Mouse (Mus musculus): ENCODE data around the gene Ddx4. TPM values are rescaled to one million over a fixed set of nuclear protein-coding genes. Genes with fewer than 3 reads are reported as not detected.
A peak's percentile ranks its signal among the peaks of the same experiment; 100 is the strongest.
"Not testable (repeated sequence)": the region's sequence is repeated elsewhere in the genome, so short reads cannot be mapped to it uniquely, and the experiment has no call there.

Gene Ddx4
- total RNA-seq, 1 experiment from 2014 or later: 3.7 TPM

DNA sequence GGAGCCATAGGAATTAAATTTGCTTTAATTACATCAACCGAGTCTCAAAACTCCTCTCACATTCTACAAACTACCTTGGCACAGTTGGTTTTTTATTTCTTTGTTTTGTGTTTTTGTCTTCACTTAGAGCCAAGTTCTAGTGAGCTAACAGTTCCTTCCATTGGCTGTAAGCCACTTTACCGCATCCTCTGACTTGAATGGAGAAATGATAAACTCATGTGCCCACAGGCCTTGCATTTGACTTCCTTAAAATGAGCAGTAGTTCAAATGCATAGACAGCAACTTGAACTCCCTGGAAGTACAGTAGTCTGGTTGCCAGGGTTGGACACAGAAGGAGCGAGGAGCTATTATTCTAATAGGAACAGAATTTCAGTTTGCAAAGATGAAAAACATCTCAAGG lies 9.4 kb downstream of the Ddx4 start:
- ATAC-seq (replicated peaks; ENCODE audit: low read depth, poor library complexity, severe bottlenecking): peak; percentile 68

DNA sequence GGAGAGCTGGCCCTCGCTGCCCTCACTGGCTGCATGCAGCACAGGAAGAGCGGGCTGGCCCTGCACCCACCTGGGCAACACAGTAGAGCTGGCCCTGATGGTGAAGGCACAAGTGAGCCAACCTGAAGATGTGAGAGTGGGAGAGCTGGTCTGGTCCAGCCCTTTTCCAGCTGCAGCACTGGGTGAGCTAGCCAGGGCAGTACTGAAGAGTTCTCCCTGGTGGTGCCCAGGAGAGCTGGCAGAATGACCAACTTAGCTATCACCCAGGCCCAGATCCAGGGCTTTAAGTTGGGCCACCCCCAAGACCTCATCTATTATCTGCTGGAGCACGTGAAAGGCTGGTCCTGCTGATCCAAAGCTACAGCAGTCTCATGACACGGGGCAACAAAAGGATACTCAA lies 13.2 kb downstream of the Ddx4 start:
- no peak; the same call in 1 of the 2 replicates for ATAC-seq (replicated peaks; ENCODE audit: low read depth, poor library complexity, severe bottlenecking)

DNA sequence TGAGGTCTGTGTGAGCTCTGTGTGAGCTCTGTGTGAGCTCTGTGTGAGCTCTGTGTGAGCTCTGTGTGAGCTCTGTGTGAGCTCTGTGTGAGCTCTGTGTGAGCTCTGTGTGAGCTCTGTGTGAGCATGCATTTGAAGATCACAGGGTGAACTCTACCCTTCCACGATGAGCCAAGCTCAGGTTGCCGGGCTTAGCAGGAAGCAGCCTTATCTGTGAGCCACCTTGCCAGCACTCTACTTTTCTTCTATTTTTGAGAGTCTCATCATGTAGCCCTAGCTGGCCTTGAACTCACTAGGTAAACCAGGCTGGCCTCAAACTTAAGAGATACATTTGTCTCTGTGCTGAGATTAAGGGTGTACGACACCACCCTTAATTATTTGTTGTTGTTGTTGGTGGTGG lies 15.8 kb downstream of the Ddx4 start:
- peak; percentile 42; the same call in 1 of the 2 replicates for ATAC-seq (replicated peaks; ENCODE audit: low read depth, poor library complexity, severe bottlenecking)

DNA sequence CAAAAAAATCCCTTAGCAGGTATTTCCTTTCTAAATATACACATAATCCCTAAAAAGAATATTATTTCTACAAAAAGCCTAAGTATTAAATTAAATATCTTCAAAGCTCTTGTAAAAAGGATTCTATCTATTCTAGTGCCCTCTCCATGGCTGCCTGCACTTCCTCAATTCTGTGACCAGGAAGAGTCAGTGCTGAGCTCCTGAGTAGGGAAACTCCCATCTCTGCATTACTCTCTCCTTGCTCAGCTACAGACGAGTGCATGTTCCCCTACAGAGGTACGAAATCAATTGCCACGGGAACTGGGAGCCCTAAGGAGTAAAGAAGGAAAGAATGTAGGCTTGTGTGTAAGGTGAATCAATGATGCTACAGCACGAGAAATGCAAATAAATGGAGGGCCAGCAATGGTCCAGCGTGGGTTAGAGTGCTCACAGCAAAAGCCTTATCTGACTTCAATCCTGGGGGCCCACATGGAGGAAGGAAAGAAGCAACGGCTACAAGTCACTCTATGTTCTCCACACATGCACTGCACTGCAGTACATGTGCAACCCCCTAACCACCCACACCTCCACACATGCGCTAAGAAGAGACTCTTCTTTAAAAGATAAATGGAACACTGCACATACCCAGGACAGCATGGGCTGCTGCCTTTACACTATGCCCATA lies 17.0 kb downstream of the Ddx4 start:
- peak; percentile 90 for ATAC-seq (replicated peaks; ENCODE audit: low read depth, poor library complexity, severe bottlenecking)

DNA sequence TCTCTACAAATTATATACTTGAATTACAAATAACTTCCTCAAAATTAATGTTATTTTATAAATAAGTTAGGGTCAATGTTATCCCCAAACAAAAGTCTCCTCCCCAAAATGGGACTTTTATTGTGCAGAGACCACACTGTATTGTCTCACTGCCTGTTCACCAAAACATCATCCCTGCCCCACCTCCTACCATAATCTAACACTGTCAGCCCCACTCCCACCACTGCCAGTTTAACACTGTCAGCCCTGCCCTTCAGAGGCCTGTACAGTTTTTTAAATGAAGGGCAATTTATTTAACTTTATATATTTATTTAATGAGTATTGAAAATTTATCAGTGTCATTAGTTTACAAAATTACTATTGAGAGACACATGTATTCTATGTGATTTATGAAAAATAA lies 26.7 kb downstream of the Ddx4 start:
- no peak for ATAC-seq (replicated peaks; ENCODE audit: low read depth, poor library complexity, severe bottlenecking)

DNA sequence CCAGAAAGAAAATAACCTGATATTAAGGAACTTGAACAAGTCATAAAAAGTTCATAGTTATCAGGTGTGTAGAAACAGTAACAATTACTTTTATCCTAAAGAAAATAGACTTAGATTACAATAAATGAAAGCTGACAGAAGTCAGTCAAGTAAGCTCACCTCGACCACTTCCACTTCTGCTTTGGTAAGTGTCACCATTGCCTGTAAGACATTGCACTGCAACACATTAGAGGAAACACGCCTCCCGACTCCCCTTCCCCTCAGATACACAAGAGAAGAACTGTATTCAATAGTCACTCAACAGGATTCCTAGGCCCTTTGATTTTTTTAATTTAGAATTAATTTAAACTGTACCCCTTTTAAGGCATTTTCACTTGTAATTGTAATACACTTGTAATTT lies 27.7 kb downstream of the Ddx4 start:
- 0 out of 2 replicates have a peak, but pooled peaks have one; percentile 58 for ATAC-seq (replicated peaks; ENCODE audit: low read depth, poor library complexity, severe bottlenecking)

DNA sequence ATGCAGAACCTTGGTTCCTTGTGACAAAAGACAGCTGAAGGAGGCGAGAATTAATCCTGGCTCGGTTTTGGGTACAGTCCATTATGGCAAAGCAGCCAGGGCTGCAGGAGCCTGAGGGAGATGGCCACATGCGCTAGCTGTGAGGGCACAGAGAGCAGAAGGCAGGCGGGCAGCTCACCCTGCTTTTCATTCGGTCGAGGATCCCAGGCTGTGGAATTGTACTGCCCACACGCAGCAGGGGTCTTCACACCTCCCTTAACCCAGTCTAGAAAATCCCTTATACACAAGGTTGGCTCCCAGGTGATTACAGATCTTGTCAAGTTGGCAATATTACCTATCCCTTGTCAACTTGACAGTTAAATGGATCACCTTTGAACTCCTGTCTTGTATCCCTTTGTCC lies 28.6 kb downstream of the Ddx4 start:
- no peak for ATAC-seq (replicated peaks; ENCODE audit: low read depth, poor library complexity, severe bottlenecking)

DNA sequence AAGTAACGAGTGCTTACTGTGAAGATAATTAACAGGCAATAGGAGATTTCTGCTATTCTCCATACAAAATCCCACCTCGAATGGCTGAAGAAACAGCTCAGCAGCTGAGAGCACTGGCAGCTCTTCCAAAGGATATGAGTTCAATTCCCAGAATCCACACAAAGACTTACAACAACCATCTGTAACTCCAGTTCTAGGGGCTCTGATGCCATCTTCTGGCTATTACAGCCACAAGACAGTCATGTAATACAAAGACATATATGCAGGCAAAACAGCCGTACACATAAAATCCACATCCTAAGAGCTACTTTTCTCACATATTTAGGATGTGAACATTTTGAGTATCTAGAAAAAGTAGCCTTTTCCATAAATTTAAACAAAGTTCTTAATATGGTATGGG lies 30.7 kb downstream of the Ddx4 start:
- no peak for ATAC-seq (replicated peaks; ENCODE audit: low read depth, poor library complexity, severe bottlenecking)

DNA sequence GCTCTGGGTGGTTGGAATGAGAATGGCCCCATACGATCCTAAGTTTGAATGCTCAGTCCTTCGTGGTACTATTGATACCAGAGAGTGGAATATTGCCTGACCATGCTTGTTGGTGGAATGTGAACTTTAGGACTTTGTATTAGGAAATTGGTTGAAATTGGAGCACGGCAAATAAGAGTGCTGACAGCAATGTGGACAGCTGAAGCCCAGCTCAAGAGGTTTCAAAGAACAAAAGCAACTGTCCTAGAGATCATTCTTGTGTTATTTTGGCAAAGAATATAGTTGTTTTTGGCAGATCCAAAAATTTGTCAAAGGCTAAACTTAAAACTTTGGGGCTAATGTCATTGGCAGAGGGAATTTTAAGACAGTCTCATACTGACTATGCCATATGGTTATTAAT lies 43.7 kb downstream of the Ddx4 start:
- no peak for ATAC-seq (replicated peaks; ENCODE audit: low read depth, poor library complexity, severe bottlenecking)

DNA sequence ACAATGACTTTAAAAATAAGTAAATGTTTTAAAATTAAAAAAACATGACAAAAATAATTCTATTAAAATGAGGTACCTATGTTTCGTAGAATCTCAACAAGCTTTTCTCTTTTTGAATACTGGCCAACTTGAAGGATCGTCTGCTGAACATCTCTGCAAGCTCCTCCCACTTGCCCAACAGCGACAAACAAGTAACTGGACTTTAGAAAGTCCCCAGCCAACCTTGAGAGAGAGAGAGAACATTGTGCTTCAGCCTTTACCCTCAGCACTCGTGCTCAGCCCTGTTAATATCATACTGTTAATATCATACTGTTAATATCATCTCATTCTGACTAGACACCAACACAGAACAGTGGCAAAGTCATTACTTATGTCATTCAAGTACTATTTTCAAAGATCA lies 47.9 kb downstream of the Ddx4 start:
- no peak for ATAC-seq (replicated peaks; ENCODE audit: low read depth, poor library complexity, severe bottlenecking)

DNA sequence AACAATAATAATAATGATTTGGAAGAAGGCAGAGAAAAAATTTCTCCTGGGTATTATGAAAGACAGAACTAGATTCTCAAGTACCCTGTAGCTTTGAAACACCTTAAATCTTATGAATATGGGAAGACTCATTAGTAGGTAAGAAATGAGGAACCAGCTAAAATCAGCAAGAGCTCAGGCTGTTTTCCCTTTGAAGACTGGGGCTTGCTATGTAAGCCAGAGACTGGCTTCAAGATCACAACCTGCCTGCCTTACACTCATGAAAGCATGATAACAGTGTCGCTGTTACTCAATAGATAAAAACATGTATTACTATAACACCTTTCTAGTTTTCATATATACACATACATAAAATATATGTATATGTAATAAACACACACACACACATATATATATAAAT lies 48.4 kb downstream of the Ddx4 start:
- ATAC-seq (replicated peaks; ENCODE audit: low read depth, poor library complexity, severe bottlenecking): no peak

DNA sequence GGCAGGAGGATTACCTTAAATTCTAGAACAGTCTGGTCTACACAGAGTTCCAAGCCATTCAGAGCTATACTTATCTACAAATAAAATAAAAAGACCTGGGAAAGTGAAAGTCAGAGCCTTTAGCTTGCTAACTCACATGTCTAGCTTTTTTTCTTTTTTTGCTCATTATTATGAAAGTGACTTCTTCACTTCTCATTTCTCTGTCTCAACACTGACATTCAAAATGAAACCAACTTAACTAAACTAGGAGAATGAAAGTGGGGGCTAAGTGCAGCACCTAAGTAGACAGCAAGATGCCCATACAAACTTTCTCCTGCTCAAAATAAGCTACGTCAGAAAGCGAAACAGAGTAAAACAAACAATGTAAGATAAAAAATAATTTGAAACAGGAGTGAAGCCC lies 49.7 kb downstream of the Ddx4 start:
- ATAC-seq (replicated peaks; ENCODE audit: low read depth, poor library complexity, severe bottlenecking): 0 out of 2 replicates have a peak, but pooled peaks have one; percentile 36

DNA sequence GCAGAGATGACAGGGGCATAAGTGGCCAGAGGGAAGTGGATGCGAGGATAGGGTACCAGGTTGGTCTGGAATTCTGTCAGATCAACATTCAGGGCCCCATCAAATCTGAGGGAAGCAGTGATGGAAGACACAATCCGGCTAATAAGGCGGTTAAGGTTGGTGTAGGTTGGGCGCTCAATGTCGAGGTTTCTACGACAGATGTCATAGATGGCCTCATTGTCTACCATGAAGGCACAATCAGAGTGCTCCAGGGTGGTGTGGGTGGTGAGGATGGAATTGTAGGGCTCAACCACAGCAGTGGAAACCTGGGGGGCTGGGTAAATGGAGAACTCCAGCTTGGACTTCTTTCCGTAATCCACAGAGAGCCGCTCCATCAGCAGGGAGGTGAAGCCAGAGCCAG lies 58.0 kb downstream of the Ddx4 start, which contains the start of gene Il31ra:
Gene Il31ra, minus strand, starts transcription at position 101 of the 400 bp plus-strand sequence.
- not testable (repeated sequence) for ATAC-seq (replicated peaks; ENCODE audit: low read depth, poor library complexity, severe bottlenecking)

DNA sequence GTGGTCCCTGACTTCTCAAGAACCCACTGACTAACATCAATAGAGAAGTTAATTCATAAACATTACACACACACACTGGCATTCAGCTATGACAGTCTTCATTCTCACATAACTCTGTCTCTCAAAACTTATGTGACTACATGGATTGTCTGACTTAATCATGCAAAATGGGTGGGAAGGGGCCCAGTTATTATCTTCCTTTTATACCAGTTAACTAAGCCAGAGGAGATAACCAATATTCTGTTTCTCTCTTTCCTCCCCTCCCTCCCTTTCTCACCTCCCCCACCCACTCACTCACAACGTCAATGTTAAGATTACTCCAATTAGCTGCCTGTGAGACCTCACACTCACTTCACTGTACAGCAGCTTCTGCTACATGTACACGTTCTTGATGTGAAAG lies 62.0 kb downstream of the Ddx4 start:
- ATAC-seq (replicated peaks; ENCODE audit: low read depth, poor library complexity, severe bottlenecking): no peak

DNA sequence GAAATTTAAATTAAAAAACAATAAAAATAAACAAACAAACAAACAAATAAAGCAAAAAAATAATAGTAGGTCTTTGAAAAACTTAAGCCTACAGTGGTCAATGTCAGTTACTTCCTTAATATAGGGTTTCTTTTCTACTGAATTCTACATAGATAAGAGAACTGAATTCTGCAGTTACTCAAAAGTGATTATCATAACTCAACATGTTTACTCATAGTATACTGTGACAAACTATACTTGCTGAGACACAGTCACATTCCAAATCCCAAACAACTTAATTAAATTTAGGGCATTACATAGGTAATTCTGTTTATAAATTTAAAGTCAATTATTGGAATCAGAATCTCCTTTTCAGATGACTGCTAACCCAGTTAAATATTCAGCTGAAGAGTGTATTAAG lies 62.6 kb downstream of the Ddx4 start:
- no peak for ATAC-seq (replicated peaks; ENCODE audit: low read depth, poor library complexity, severe bottlenecking)

DNA sequence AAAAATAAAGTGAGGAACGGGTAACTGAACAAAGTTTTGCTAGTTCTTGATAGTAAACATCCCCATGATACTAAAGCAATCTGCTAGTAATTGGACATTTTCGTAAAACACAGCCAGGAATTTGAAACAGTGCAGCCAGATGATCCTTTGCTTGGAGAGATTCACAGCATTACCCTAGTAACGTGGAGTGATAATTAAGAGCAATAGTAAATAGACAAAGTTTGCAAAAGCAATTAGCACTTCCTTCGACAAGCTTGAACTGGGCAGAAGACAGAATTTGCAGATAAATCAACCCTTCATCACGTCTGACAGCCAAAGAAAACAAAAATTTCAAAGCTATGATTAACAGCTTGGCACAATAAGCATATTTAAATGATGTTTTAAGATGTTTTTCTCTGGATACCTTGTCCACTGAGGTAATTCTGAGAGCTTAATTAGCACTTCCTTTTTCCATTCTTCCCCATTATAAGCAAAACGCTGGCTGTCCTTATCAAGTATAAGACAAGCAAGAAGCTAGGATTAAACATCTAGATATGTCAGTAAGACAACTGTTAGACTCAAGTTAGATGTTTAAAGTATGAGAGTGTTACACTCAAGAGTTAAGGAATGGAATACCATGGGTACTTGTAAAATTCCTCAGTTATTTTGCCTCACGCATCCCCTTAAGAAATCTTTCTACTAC lies 67.6 kb downstream of the Ddx4 start:
- ATAC-seq (replicated peaks; ENCODE audit: low read depth, poor library complexity, severe bottlenecking): no peak

DNA sequence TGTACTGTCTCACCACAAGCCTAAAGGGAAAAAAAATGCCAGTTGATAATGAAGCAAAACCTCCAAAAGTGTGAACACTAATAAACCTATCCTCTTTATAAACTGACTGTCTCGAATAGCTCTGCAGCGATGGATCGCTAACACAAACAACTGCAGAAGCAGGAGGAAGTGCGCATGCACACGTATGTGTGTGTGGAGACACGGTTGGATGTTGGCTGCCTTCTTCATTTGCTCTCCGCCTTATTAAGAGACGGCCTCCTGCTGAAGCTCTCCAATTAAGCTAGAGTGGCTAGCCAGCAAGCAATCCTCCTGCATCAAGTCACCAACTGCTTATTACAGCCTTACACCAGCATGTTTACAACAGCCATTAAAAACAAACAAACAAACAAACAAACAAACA lies 70.0 kb downstream of the Ddx4 start:
- ATAC-seq (replicated peaks; ENCODE audit: low read depth, poor library complexity, severe bottlenecking): no peak

DNA sequence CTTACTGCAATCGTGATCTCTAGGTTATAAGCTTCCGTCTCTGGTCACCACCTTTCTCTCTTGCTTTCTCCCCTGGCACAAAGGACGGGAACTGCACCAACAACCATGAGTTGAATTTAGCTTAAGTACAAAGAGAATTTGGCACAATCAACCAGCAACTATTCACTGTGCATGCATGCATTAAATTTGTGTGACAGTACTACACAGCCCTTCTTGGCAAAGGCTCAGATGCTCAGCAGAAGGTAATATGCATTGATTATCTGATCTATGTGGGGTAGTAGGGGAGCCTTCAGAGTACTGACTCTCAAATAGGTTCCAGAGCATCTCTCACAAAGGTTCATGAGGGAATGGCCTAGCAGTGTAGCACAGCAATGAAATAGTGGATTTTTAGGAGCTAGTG lies 70.5 kb downstream of the Ddx4 start:
- no peak for ATAC-seq (replicated peaks; ENCODE audit: low read depth, poor library complexity, severe bottlenecking)

DNA sequence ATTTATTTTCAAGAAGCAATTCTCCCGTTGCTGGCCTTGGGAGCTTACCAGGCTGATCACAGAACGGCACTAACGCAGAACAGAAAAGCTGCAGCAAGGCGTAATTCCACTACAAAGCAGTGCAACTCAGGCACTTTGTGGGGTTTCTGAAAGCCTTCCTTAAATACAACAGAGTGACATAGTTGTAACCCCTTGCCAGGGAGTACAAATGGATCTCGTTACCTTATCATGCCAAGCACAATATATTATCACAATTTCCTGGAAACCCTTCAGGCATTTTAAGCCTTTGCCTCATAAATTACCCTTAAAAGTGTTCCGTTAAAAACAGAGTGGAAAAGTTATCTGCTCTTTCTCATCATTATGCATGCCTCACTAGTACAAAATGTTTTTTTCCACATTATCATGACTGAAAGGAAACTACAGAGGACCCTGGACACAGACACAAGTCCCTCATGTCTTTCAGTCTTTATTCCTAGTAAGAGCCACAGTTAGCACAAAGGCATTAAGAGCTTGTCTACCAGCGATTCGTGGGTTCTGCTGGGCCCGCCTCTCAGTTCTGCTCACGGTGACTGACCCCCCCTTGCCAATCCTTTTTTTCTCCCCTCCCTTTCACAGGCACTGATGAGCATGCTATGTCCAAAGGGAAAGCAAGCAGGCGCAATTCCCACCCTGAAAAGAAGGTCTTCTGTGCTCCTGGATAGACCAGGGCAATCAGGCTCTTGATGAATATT lies 71.5 kb downstream of the Ddx4 start:
- ATAC-seq (replicated peaks; ENCODE audit: low read depth, poor library complexity, severe bottlenecking): no peak

DNA sequence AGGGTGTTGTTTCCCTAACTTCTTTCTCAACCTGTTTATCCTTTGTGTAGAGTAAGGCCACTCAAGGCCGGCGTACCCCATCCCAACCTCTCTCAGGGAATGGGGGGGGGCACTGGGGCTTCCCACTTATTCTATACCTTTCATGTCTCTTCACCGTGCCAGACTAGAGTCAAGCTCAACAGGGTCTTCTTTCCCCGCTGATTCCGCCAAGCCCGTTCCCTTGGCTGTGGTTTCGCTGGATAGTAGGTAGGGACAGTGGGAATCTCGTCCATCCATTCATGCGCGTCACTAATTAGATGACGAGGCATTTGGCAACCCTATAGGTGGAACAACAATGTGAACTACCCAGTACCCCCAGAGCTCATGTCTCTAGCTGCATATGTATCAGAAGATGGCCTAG lies 74.2 kb downstream of the Ddx4 start:
- ATAC-seq (replicated peaks; ENCODE audit: low read depth, poor library complexity, severe bottlenecking): not testable (repeated sequence)

DNA sequence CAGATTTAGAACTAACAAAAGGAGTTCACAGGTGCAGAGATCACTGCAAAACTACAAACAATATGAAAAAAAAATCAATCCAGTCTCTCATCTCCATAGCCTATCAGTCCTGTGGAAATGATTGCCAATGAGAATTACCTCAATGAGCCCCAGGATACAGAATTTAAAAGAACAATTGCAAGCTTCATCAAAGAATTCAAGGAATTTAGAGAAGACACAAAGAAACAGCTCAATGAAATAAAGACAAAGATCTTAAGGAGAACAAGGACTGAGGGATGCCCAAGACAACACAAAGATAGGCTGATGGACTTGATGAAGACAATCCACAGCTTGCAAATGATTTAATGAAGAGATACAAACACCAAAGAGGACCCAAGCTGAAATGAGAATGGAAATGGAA lies 78.5 kb downstream of the Ddx4 start:
- ATAC-seq (replicated peaks; ENCODE audit: low read depth, poor library complexity, severe bottlenecking): no peak
